Mouse (Mus musculus): Measurements from ENCODE around the gene Aldh1l1. TPM values are rescaled to one million over a fixed set of nuclear protein-coding genes. Genes with fewer than 3 reads are reported as not detected.

Gene Aldh1l1
- polyA plus RNA-seq, 1 experiment from 2014 or later, result 101 TPM

DNA sequence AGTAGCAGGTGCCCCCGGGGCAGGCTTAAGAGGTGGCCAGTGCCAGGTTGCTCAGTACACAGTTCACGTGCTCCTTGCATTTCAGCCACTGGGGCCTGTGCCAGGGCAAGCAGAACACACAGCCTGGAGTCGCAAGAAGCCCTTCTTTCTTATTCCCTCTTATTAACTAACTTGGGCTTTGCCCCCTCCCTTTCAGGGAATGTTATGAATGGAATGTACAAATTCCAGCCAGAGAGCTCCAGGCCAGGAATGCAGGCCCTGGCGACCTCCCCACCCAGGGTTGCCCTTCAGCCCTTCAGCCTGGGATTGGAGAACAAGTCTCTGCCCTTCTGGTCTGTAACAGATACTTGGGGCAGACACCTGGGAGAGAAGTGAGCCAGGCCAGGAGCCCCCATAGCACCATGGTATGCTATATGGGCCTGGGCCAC, 22.0 kb downstream of the Aldh1l1 start:
- Histone ChIP-seq H3K9me3 (ENCODE audit: control insufficient read depth, low read length) (no peaks in the 10 kb centered on the region), H3K4me3 (ENCODE audit: low read length) (no peak overlapping the region), H3K36me3 (ENCODE audit: control insufficient read depth, insufficient read depth, low read length) (no peaks in the 10 kb centered on the region), H3K4me2 (ENCODE audit: low read length) (no peak overlapping the region), H3K4me1 (ENCODE audit: control insufficient read depth, insufficient read depth, low read depth, low read length) (peaks cover 11% of the 10 kb centered on the region), H3K27me3 (replicated peaks; ENCODE audit: control insufficient read depth, insufficient read depth, low read length) (no peaks in the 10 kb centered on the region), H3K27ac (ENCODE audit: low read depth, low read length) (peak overlapping the region; percentile 77), H3K9ac (ENCODE audit: low read depth, low read length) (no peak overlapping the region)
- 43% methylated on average over 4 of the region's 4 CpGs for WGBS
- peak; percentile 74 for ATAC-seq

- Histone ChIP-seq H3K27ac (ENCODE audit: low read depth, low read length) (peak overlapping the region; percentile 69), H3K27me3 (replicated peaks; ENCODE audit: control insufficient read depth, insufficient read depth, low read length) (no peaks in the 10 kb centered on the region), H3K4me3 (ENCODE audit: low read length) (no peak overlapping the region), H3K9ac (ENCODE audit: low read depth, low read length) (no peak overlapping the region; the same call in 1 of the 2 replicates), H3K4me1 (ENCODE audit: control insufficient read depth, insufficient read depth, low read depth, low read length) (peaks cover 11% of the 10 kb centered on the region), H3K36me3 (ENCODE audit: control insufficient read depth, insufficient read depth, low read length) (no peaks in the 10 kb centered on the region), H3K4me2 (ENCODE audit: low read length) (no peak overlapping the region), H3K9me3 (ENCODE audit: control insufficient read depth, low read length) (no peaks in the 10 kb centered on the region)
- peak; percentile 63 for ATAC-seq
- WGBS, result 46% methylated on average over 6 of the region's 6 CpGs
These were observed 22.9 kb downstream of the Aldh1l1 start for GRCm38 (mm10) chr6:90509085-90509484.

- Histone ChIP-seq H3K4me1 (ENCODE audit: control insufficient read depth, insufficient read depth, low read depth, low read length) (peaks cover 6% of the 10 kb centered on the region), H3K36me3 (ENCODE audit: control insufficient read depth, insufficient read depth, low read length) (no peaks in the 10 kb centered on the region), H3K27ac (ENCODE audit: low read depth, low read length) (no peak overlapping the region), H3K4me3 (ENCODE audit: low read length) (no peak overlapping the region), H3K9me3 (ENCODE audit: control insufficient read depth, low read length) (no peaks in the 10 kb centered on the region), H3K27me3 (replicated peaks; ENCODE audit: control insufficient read depth, insufficient read depth, low read length) (no peaks in the 10 kb centered on the region), H3K4me2 (ENCODE audit: low read length) (no peak overlapping the region), H3K9ac (ENCODE audit: low read depth, low read length) (no peak overlapping the region)
- ATAC-seq, result no peak
- WGBS, result 91% methylated on average over 5 of the region's 5 CpGs
These were observed 26.2 kb downstream of the Aldh1l1 start for GRCm38 (mm10) chr6:90512416-90512815.

GRCm38 (mm10) chr6:90513074-90513856, 27.0 kb downstream of the Aldh1l1 start:
- Histone ChIP-seq H3K4me1 (ENCODE audit: control insufficient read depth, insufficient read depth, low read depth, low read length) (no peaks in the 10 kb centered on the region; the same call in 1 of the 2 replicates), H3K4me2 (ENCODE audit: low read length) (no peak overlapping the region), H3K27me3 (replicated peaks; ENCODE audit: control insufficient read depth, insufficient read depth, low read length) (no peaks in the 10 kb centered on the region), H3K36me3 (ENCODE audit: control insufficient read depth, insufficient read depth, low read length) (no peaks in the 10 kb centered on the region), H3K4me3 (ENCODE audit: low read length) (no peak overlapping the region), H3K27ac (ENCODE audit: low read depth, low read length) (no peak overlapping the region), H3K9ac (ENCODE audit: low read depth, low read length) (no peak overlapping the region), H3K9me3 (ENCODE audit: control insufficient read depth, low read length) (no peaks in the 10 kb centered on the region)
- no peak for ATAC-seq
- 71% methylated on average over 5 of the region's 5 CpGs for WGBS

GRCm38 (mm10) chr6:90514369-90514768, 28.1 kb downstream of the Aldh1l1 start:
- no peak overlapping the region for H3K27ac ChIP-seq (ENCODE audit: low read depth, low read length)
- no peaks in the 10 kb centered on the region for H3K36me3 ChIP-seq (ENCODE audit: control insufficient read depth, insufficient read depth, low read length)
- H3K27me3 ChIP-seq (replicated peaks; ENCODE audit: control insufficient read depth, insufficient read depth, low read length), result no peaks in the 10 kb centered on the region
- no peak overlapping the region for H3K4me3 ChIP-seq (ENCODE audit: low read length)
- H3K9me3 ChIP-seq (ENCODE audit: control insufficient read depth, low read length), result no peaks in the 10 kb centered on the region
- no peak overlapping the region for H3K9ac ChIP-seq (ENCODE audit: low read depth, low read length)
- peak; percentile 15; the same call in 1 of the 2 replicates for ATAC-seq
- no peak overlapping the region for H3K4me2 ChIP-seq (ENCODE audit: low read length)
- H3K4me1 ChIP-seq (ENCODE audit: control insufficient read depth, insufficient read depth, low read depth, low read length), result no peaks in the 10 kb centered on the region

DNA sequence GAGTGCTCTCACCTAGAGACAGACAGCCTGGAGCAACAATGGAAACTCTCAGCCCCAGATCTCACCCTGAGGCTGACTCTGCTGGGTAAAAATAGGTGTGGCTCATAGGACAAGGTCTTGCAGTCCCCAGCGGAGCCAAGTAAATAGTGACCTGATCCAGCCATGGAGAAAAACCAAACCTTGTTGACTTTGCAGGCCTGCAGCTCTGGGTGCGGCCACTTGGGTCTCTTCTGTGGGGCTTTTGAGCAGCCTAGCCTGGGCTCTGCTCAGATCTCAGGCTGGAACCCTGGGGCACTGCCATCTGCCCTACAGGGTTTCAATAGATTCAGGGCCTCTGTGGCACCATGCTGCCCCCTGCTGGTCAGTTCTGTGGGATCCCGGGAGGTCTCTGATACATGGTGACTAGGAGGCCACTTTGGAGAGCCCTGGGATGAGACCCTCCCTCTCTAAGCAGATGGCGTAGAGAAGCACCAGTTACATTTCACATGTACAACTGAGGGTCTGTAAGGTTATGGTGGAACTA, 28.7 kb downstream of the Aldh1l1 start:
- Histone ChIP-seq H3K9me3 (ENCODE audit: control insufficient read depth, low read length) (no peaks in the 10 kb centered on the region), H3K36me3 (ENCODE audit: control insufficient read depth, insufficient read depth, low read length) (no peaks in the 10 kb centered on the region), H3K27ac (ENCODE audit: low read depth, low read length) (no peak overlapping the region), H3K4me1 (ENCODE audit: control insufficient read depth, insufficient read depth, low read depth, low read length) (no peaks in the 10 kb centered on the region), H3K4me2 (ENCODE audit: low read length) (no peak overlapping the region), H3K9ac (ENCODE audit: low read depth, low read length) (no peak overlapping the region), H3K27me3 (replicated peaks; ENCODE audit: control insufficient read depth, insufficient read depth, low read length) (no peaks in the 10 kb centered on the region), H3K4me3 (ENCODE audit: low read length) (no peak overlapping the region)
- peak; percentile 82 for ATAC-seq
- 41% methylated on average over 4 of the region's 4 CpGs for WGBS

- ATAC-seq, result no peak
- WGBS, result 74% methylated on average over 3 of the region's 3 CpGs
- Histone ChIP-seq H3K4me1 (ENCODE audit: control insufficient read depth, insufficient read depth, low read depth, low read length) (no peaks in the 10 kb centered on the region), H3K4me3 (ENCODE audit: low read length) (no peak overlapping the region), H3K9me3 (ENCODE audit: control insufficient read depth, low read length) (no peaks in the 10 kb centered on the region), H3K36me3 (ENCODE audit: control insufficient read depth, insufficient read depth, low read length) (no peaks in the 10 kb centered on the region), H3K27me3 (replicated peaks; ENCODE audit: control insufficient read depth, insufficient read depth, low read length) (no peaks in the 10 kb centered on the region), H3K4me2 (ENCODE audit: low read length) (no peak overlapping the region), H3K27ac (ENCODE audit: low read depth, low read length) (no peak overlapping the region), H3K9ac (ENCODE audit: low read depth, low read length) (no peak overlapping the region)
These were observed 32.7 kb downstream of the Aldh1l1 start for GRCm38 (mm10) chr6:90518892-90519291.

DNA sequence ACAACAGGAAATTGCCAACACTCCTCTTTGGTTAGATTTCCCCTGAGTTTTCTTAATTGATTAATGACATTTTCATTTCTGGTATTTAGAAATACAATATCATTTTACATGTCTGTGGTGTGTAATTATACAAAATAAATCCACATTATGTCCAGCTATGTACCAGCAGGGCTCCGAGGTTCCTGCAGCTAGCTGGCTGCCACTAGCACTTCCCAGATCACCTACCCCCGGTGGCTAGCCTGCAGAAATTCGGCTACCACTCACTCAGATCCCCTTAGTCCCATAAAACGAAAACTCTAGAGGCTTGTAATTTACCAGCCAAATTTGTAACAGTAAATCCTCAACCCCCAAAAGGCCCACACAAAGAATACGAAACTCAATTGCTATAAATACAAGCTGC, 33.1 kb downstream of the Aldh1l1 start:
- no peak overlapping the region for H3K9ac ChIP-seq (ENCODE audit: low read depth, low read length)
- H3K4me1 ChIP-seq (ENCODE audit: control insufficient read depth, insufficient read depth, low read depth, low read length), result no peaks in the 10 kb centered on the region
- H3K27ac ChIP-seq (ENCODE audit: low read depth, low read length), result no peak overlapping the region
- no peaks in the 10 kb centered on the region for H3K36me3 ChIP-seq (ENCODE audit: control insufficient read depth, insufficient read depth, low read length)
- WGBS, result 53% methylated on average over 5 of the region's 5 CpGs
- no peaks in the 10 kb centered on the region for H3K9me3 ChIP-seq (ENCODE audit: control insufficient read depth, low read length)
- no peak overlapping the region for H3K4me3 ChIP-seq (ENCODE audit: low read length)
- no peak overlapping the region for H3K4me2 ChIP-seq (ENCODE audit: low read length)
- H3K27me3 ChIP-seq (replicated peaks; ENCODE audit: control insufficient read depth, insufficient read depth, low read length), result no peaks in the 10 kb centered on the region
- no peak for ATAC-seq

GRCm38 (mm10) chr6:90526406-90526805, 40.2 kb downstream of the Aldh1l1 start:
- Histone ChIP-seq H3K4me1 (ENCODE audit: control insufficient read depth, insufficient read depth, low read depth, low read length) (no peaks in the 10 kb centered on the region), H3K27me3 (replicated peaks; ENCODE audit: control insufficient read depth, insufficient read depth, low read length) (no peaks in the 10 kb centered on the region), H3K27ac (ENCODE audit: low read depth, low read length) (no peak overlapping the region), H3K4me2 (ENCODE audit: low read length) (no peak overlapping the region), H3K4me3 (ENCODE audit: low read length) (no peak overlapping the region), H3K9me3 (ENCODE audit: control insufficient read depth, low read length) (no peaks in the 10 kb centered on the region), H3K9ac (ENCODE audit: low read depth, low read length) (no peak overlapping the region), H3K36me3 (ENCODE audit: control insufficient read depth, insufficient read depth, low read length) (no peaks in the 10 kb centered on the region)
- ATAC-seq, result no peak
- 75% methylated on average over 3 of the region's 3 CpGs for WGBS
